Mouse (Mus musculus): Measurements from ENCODE around the gene Ube2i. TPM values are rescaled to one million over a fixed set of nuclear protein-coding genes. Genes with fewer than 3 reads are reported as not detected.
A peak's percentile ranks its signal among the peaks of the same experiment; 100 is the strongest.

Ube2i gene
- polyA plus RNA-seq (2015; fragmentation: Nextera tagmentation; extraction: Ambion mirVana) = 680 and 683 TPM in 2 replicates

DNA sequence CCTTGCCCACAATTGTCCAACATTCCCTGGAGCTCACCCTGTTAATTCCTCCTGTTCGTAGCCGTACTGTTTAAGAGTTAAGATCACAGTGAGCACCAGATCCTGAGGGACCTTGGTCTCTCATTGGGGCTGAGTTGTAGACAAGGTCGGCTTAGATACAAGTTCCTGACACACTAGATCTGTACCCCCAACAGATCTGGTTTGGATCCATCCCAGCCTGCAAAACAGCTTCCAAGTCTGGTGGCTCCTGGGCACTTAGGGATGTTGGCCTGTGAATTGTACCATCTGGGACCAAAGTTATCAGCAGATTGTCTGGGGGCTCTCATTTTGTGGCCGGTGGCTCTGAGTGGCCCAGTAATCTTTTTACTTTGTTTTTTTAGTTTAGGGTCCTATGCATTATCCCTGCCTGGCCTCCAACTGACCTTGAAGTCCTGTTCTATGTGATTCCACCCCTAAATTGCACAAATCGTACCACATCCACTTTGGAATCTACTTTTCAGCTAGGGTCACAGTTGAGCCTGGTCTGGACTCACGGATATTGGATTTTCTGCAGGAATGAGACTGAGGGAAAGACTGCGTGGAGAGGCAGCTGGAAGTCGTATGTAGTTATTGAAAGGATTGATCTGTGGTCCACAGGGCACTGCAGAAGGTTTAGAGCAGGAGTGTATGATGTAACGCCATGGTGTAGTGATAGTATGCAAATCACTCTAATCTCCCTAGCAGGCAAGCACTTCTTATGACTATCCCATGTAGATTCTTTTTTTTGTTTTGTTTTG is at the start of gene Ube2i:
Gene Ube2i (minus strand): TSS at position 52 of the 776 bp plus-strand sequence.
- WGBS = 83% methylated on average over 9 of the region's 9 CpGs
- Histone ChIP-seq H3K27ac (replicated peaks) (peak within 1 kb of the TSS; percentile 98), H3K4me2 (replicated peaks) (peak within 1 kb of the TSS; percentile 39), H3K9ac (replicated peaks) (peak within 1 kb of the TSS; percentile 88), H3K4me1 (peaks cover 30% of the 10 kb centered on the region), H3K4me3 (peak within 1 kb of the TSS; percentile 69), H3K36me3 (0 out of 2 replicates have a peak, but pooled peaks cover 5% of the 10 kb centered on the region), H3K9me3 (no peaks in the 10 kb centered on the region), H3K27me3 (no peaks in the 10 kb centered on the region)
- no peak for ATAC-seq (replicated peaks)

- H3K4me2 ChIP-seq (replicated peaks) = no peak overlapping the region
- no peak overlapping the region for H3K9ac ChIP-seq (replicated peaks)
- no peaks in the 10 kb centered on the region for H3K27me3 ChIP-seq
- H3K4me3 ChIP-seq = no peak overlapping the region
- H3K4me1 ChIP-seq = no peaks in the 10 kb centered on the region
- WGBS = 13% methylated on average over 2 of the region's 2 CpGs
- no peak for ATAC-seq (replicated peaks)
- no peaks in the 10 kb centered on the region for H3K9me3 ChIP-seq
- no peaks in the 10 kb centered on the region for H3K36me3 ChIP-seq
- H3K27ac ChIP-seq (replicated peaks) = no peak overlapping the region
These were observed 48.5 kb upstream of the Ube2i start for GRCm38 (mm10) chr17:25322930-25323329.

DNA sequence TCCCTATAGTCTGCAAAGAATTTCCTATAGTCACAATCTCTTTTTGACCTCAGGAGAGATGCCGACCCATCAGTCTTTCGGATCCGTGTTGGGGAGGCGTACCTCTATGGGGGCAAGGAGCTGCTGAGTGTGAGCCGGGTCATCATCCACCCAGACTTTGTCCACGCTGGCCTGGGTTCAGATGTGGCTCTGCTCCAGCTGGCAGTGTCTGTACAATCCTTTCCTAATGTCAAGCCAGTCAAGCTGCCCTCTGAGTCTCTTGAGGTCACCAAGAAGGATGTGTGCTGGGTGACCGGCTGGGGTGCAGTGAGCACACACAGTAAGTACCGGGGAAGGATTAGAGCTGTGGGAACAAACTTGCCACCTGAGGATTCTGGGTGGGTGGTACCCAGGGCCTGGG is 46.4 kb upstream of the Ube2i start:
- no peak overlapping the region for H3K9ac ChIP-seq (replicated peaks)
- no peak overlapping the region for H3K4me3 ChIP-seq
- no peaks in the 10 kb centered on the region for H3K27me3 ChIP-seq
- H3K27ac ChIP-seq (replicated peaks) = no peak overlapping the region
- H3K36me3 ChIP-seq = no peaks in the 10 kb centered on the region
- H3K9me3 ChIP-seq = no peaks in the 10 kb centered on the region
- ATAC-seq (replicated peaks) = no peak
- H3K4me1 ChIP-seq = no peaks in the 10 kb centered on the region
- 90% methylated on average over 8 of the region's 8 CpGs for WGBS
- no peak overlapping the region for H3K4me2 ChIP-seq (replicated peaks)

DNA sequence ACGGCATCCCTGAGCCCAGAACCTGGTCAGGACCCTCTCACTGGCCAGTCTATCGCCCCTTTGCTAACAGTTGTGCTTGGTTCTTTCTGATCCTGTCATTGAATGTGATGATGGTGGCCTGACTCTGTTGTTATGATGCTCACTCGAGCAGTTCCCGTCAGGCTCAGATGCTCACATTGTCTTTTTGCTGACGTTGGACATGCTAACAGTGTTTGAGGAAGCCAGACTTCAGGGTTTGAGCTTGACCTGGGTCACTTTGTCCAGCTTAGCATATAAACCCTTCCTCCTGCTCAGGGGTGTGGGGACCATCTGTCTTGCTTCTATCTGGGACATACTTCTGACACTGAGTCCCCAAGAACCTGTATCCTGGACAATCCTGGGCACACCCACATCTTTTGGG is 43.9 kb upstream of the Ube2i start, which contains the start of gene Prss29:
Gene Prss29 (plus strand): TSS at position 301 of the 400 bp plus-strand sequence.
- Histone ChIP-seq H3K27ac (replicated peaks) (no peak within 1 kb of the TSS), H3K9ac (replicated peaks) (no peak within 1 kb of the TSS), H3K4me3 (no peak within 1 kb of the TSS), H3K36me3 (no peaks in the 10 kb centered on the region), H3K9me3 (no peaks in the 10 kb centered on the region), H3K27me3 (no peaks in the 10 kb centered on the region), H3K4me1 (no peaks in the 10 kb centered on the region), H3K4me2 (replicated peaks) (no peak within 1 kb of the TSS)
- WGBS = 79% methylated on average over 5 of the region's 5 CpGs
- ATAC-seq (replicated peaks) = no peak

DNA sequence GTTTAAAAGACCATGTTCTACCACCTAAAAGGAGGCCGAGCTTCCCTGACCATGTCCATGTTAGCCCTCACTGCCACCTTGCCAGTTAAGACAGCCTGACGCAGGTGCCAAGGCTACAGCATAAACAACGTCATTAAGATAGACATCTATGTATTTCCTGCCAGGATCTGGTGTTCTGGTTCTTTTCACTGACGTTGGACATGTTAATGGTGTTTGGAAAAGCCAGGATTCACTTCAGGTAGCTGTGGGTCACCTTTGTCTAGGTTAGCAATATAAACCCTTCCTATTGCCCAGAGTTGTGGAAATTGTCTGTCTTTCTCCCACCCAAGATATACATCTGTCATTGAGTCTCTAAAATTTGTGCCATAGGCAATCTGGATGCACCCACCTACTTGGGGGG is 33.9 kb upstream of the Ube2i start, which contains the start of gene Prss28:
Gene Prss28 (plus strand): TSS at position 301 of the 400 bp plus-strand sequence.
- no peaks in the 10 kb centered on the region for H3K27me3 ChIP-seq
- no peaks in the 10 kb centered on the region for H3K4me1 ChIP-seq
- H3K36me3 ChIP-seq = no peaks in the 10 kb centered on the region
- no peak within 1 kb of the TSS for H3K4me2 ChIP-seq (replicated peaks)
- H3K4me3 ChIP-seq = no peak within 1 kb of the TSS
- WGBS = 87% methylated on average over 4 of the region's 4 CpGs
- ATAC-seq (replicated peaks) = no peak
- no peak within 1 kb of the TSS for H3K9ac ChIP-seq (replicated peaks)
- H3K9me3 ChIP-seq = no peaks in the 10 kb centered on the region
- H3K27ac ChIP-seq (replicated peaks) = no peak within 1 kb of the TSS

DNA sequence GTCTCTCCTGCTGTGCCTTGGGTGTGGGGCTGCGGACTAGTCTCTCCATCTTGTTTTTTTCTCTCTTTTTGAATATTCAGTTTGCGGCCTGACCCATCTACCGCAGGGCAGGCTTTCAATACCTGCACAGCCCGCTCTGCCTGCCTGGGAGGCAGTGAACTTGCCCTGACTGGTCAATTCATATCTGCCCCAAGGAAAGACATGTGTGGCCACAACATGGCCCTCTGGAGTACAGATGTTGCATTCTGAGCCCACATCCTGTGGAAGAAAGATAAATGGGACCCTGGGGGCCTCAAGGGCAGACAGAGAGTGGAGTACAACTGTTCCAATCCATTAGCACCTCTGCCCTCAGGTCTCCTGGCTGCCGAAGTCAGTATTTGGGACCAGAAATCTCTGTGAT is 23.7 kb upstream of the Ube2i start, which contains the start of gene Prss34:
Gene Prss34 (plus strand): TSS at position 301 of the 400 bp plus-strand sequence.
- 91% methylated on average over 5 of the region's 5 CpGs for WGBS

DNA sequence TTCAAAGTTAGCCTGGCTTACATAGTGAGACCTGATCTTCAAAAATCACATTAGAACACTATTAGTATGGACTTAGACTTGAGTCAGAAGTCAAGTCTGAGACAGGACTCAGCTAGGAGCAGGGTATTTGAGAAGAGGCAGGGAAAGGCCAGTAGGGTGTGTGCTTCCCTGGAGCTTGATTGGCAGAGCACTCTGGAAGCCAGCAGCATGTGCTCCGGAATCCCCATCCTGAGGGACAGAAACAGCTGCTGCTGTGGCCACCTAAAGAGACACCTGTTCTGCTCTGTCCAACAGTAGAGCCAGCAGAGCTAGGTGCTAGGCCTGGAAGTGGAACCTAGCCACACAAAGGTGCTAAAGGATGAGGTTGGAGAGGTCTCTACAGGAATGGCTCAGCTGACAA is 19.7 kb upstream of the Ube2i start:
- Histone ChIP-seq H3K4me2 (replicated peaks) (no peak overlapping the region), H3K9ac (replicated peaks) (no peak overlapping the region), H3K27me3 (no peaks in the 10 kb centered on the region), H3K36me3 (no peaks in the 10 kb centered on the region), H3K27ac (replicated peaks) (no peak overlapping the region), H3K4me1 (no peaks in the 10 kb centered on the region), H3K9me3 (no peaks in the 10 kb centered on the region), H3K4me3 (no peak overlapping the region)
- ATAC-seq (replicated peaks) = no peak
- 79% methylated on average over 1 of the region's 1 CpGs for WGBS

More for the DNA sequence above, 23.7 kb upstream of the Ube2i start, which contains the start of gene Prss34:
- Histone ChIP-seq H3K36me3 (no peaks in the 10 kb centered on the region), H3K27ac (replicated peaks) (no peak within 1 kb of the TSS), H3K9me3 (no peaks in the 10 kb centered on the region), H3K4me1 (no peaks in the 10 kb centered on the region), H3K4me3 (no peak within 1 kb of the TSS), H3K4me2 (replicated peaks) (no peak within 1 kb of the TSS), H3K9ac (replicated peaks) (no peak within 1 kb of the TSS), H3K27me3 (no peaks in the 10 kb centered on the region)
- ATAC-seq (replicated peaks) = no peak

DNA sequence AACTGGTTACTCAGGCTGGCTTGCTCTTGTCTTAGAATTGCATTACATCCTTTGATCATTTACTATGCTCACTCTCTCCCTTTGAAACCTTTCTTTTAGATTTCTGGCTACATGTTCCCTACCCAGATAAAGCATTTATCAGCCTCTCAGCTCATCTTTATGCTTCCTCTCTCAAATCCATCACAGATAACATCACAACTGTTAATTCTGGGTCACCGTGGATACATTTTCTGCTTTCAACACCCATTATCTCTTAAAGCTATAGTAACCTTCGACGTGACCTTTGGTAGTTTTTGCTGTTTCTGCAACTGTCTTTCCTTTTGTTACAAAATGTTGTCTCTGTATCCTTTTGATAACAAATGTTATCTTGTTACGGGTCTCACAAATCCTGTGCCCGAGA is 19.1 kb upstream of the Ube2i start:
- Histone ChIP-seq H3K4me1 (no peaks in the 10 kb centered on the region), H3K9me3 (no peaks in the 10 kb centered on the region), H3K4me2 (replicated peaks) (no peak overlapping the region), H3K27ac (replicated peaks) (no peak overlapping the region), H3K9ac (replicated peaks) (no peak overlapping the region), H3K27me3 (no peaks in the 10 kb centered on the region), H3K4me3 (no peak overlapping the region), H3K36me3 (no peaks in the 10 kb centered on the region)
- WGBS = 81% methylated on average over 5 of the region's 5 CpGs
- no peak for ATAC-seq (replicated peaks)

DNA sequence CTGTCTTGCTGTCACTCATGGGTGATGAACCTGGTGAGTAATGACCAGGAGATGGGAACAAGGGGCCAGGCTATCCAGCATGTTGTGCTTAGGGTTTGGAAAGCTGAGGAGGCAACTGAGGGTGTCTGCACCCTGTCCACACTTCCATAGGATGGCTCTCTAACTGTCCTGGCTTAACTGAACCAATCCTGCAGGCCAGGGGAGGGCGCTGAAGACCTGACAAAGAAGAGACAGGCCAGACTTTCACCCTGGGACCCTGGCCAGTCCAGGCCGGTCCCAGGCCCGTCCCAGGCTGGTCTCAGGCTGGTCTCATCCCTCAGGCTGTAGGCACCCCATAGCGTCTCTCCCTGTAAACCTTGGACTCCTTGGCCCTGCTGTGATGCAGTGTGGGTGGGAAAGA is 16.0 kb upstream of the Ube2i start:
- Histone ChIP-seq H3K4me3 (no peak overlapping the region), H3K27me3 (no peaks in the 10 kb centered on the region), H3K9ac (replicated peaks) (no peak overlapping the region), H3K9me3 (no peaks in the 10 kb centered on the region), H3K27ac (replicated peaks) (no peak overlapping the region), H3K4me1 (no peaks in the 10 kb centered on the region), H3K36me3 (no peaks in the 10 kb centered on the region), H3K4me2 (replicated peaks) (no peak overlapping the region)
- 32% methylated on average over 4 of the region's 4 CpGs for WGBS
- no peak for ATAC-seq (replicated peaks)

GRCm38 (mm10) chr17:25288842-25289241 is 14.4 kb upstream of the Ube2i start:
- H3K9me3 ChIP-seq = no peaks in the 10 kb centered on the region
- no peak overlapping the region for H3K9ac ChIP-seq (replicated peaks)
- no peak overlapping the region for H3K4me2 ChIP-seq (replicated peaks)
- H3K27ac ChIP-seq (replicated peaks) = no peak overlapping the region
- H3K36me3 ChIP-seq = no peaks in the 10 kb centered on the region
- WGBS = 17% methylated on average over 4 of the region's 4 CpGs
- no peak for ATAC-seq (replicated peaks)
- no peaks in the 10 kb centered on the region for H3K27me3 ChIP-seq
- H3K4me3 ChIP-seq = no peak overlapping the region
- H3K4me1 ChIP-seq = no peaks in the 10 kb centered on the region

DNA sequence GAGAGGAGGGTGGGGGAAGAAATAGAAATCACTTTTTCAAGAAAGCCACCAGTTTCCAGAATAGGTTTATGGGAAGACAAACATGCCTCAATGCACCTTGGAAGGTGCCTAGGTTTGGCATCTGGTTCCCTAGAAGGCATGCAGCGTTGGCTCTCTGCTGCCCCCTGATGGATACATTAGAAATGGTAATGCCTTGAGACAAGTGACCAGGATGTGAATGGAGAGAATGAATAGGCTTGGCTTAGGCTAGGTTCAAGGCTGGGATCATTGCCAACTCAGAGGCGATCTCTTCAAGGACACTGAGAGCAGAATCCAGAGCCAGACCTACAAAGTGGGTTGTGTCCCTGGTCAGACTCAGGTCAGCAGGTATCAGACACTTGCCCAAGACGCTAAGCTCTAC is 10.6 kb upstream of the Ube2i start:
- Histone ChIP-seq H3K4me1 (no peaks in the 10 kb centered on the region), H3K9ac (replicated peaks) (no peak overlapping the region), H3K4me2 (replicated peaks) (no peak overlapping the region), H3K4me3 (no peak overlapping the region), H3K27ac (replicated peaks) (no peak overlapping the region), H3K36me3 (no peaks in the 10 kb centered on the region), H3K9me3 (no peaks in the 10 kb centered on the region), H3K27me3 (no peaks in the 10 kb centered on the region)
- ATAC-seq (replicated peaks) = no peak
- WGBS = 15% methylated on average over 3 of the region's 3 CpGs

- ATAC-seq (replicated peaks) = no peak
- no peak overlapping the region for H3K4me3 ChIP-seq
- no peaks in the 10 kb centered on the region for H3K27me3 ChIP-seq
- no peak overlapping the region for H3K9ac ChIP-seq (replicated peaks)
- H3K36me3 ChIP-seq = no peaks in the 10 kb centered on the region
- WGBS = 54% methylated on average over 11 of the region's 11 CpGs
- no peak overlapping the region for H3K4me2 ChIP-seq (replicated peaks)
- no peaks in the 10 kb centered on the region for H3K9me3 ChIP-seq
- H3K27ac ChIP-seq (replicated peaks) = no peak overlapping the region
- H3K4me1 ChIP-seq = no peaks in the 10 kb centered on the region
These were observed 7.7 kb upstream of the Ube2i start for GRCm38 (mm10) chr17:25282133-25282532.

DNA sequence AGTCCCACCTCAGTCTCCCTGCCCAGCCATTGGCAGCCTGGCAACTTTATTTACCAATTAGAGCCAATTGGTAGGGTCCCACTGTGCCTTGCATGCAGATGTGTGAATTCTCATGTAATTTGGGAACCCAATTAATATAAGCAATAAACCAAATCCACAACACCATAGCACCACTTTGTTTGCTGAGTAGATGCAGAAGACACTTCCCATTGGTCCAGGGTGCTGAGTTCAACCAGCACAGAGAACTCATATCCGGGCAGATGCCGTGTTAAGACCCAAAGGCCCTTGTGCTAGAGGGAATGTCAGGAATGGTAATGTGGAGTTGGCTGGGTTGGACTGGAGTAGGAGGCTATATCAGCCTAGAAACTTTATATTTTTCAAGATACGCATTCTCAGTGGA is 1.4 kb upstream of the Ube2i start:
- no peaks in the 10 kb centered on the region for H3K36me3 ChIP-seq
- no peak overlapping the region for H3K9ac ChIP-seq (replicated peaks)
- H3K27ac ChIP-seq (replicated peaks) = no peak overlapping the region
- 98% methylated on average over 3 of the region's 3 CpGs for WGBS
- ATAC-seq (replicated peaks) = no peak
- no peak overlapping the region for H3K4me3 ChIP-seq
- H3K9me3 ChIP-seq = no peaks in the 10 kb centered on the region
- peaks cover 21% of the 10 kb centered on the region for H3K4me1 ChIP-seq
- H3K27me3 ChIP-seq = no peaks in the 10 kb centered on the region
- H3K4me2 ChIP-seq (replicated peaks) = no peak overlapping the region
